Mouse (Mus musculus) layer of hippocampus, adult 18-20 months (tissue): ENCODE results near the gene Ak9. TPM values are rescaled to one million over a fixed set of nuclear protein-coding genes. Genes with fewer than 3 reads are reported as not detected.

ENCODE experiments used
- DNase-seq, 2 experiments: peaks; one replicate each; pipeline ENCODE4 v3.0.0; 2022; ENCODE audit warnings: low spot score in 2 of 2
- total RNA-seq, 2 experiments: library from RNA; stranded (reverse); gene quantifications; 2 replicates each; pipeline ENCODE4 v1.2.3; 2021

Ak9 gene
- total RNA-seq, 2 experiments from 2014 or later = 0.20 to 0.25 TPM

GRCm38 (mm10) chr10:41450780-41451522, 147.2 kb downstream of the Ak9 start:
- no peak for DNase-seq

GRCm38 (mm10) chr10:41451656-41452055, 147.9 kb downstream of the Ak9 start:
- no peak for DNase-seq

GRCm38 (mm10) chr10:41452791-41453190, 149.0 kb downstream of the Ak9 start:
- no peak for DNase-seq

- DNase-seq = no peak
These were observed 156.2 kb downstream of the Ak9 start for GRCm38 (mm10) chr10:41459990-41460389.

- DNase-seq = no peak
These were observed 156.7 kb downstream of the Ak9 start for GRCm38 (mm10) chr10:41460501-41460900.

GRCm38 (mm10) chr10:41461057-41461722, 157.4 kb downstream of the Ak9 start:
- no peak for DNase-seq

- DNase-seq = no peak
These were observed 160.7 kb downstream of the Ak9 start for GRCm38 (mm10) chr10:41464401-41464955.

- no peak for DNase-seq
These were observed 163.5 kb downstream of the Ak9 start for GRCm38 (mm10) chr10:41467325-41467724.

- no peak for DNase-seq
These were observed 166.9 kb downstream of the Ak9 start for GRCm38 (mm10) chr10:41470693-41471092.

GRCm38 (mm10) chr10:41472534-41472933, 168.8 kb downstream of the Ak9 start:
- no peak for DNase-seq

GRCm38 (mm10) chr10:41472962-41473481, 169.2 kb downstream of the Ak9 start:
- no peak for DNase-seq

GRCm38 (mm10) chr10:41473782-41474468, 170.1 kb downstream of the Ak9 start:
- no peak for DNase-seq

- no peak for DNase-seq
These were observed 171.2 kb downstream of the Ak9 start for GRCm38 (mm10) chr10:41474981-41475391.

- peak in 1 of 2 experiments; percentile 39 for DNase-seq
These were observed 172.6 kb downstream of the Ak9 start, which contains the start of gene Mical1 for GRCm38 (mm10) chr10:41476171-41477017. TSS of gene Mical1 (plus strand) at chr10:41476314.

GRCm38 (mm10) chr10:41477018-41477277, 173.2 kb downstream of the Ak9 start:
- no peak for DNase-seq

GRCm38 (mm10) chr10:41477278-41478181, 173.8 kb downstream of the Ak9 start:
- DNase-seq = peak in 1 of 2 experiments; percentile 51

GRCm38 (mm10) chr10:41479961-41480360, 176.2 kb downstream of the Ak9 start:
- DNase-seq = no peak

- DNase-seq = no peak
These were observed 177.4 kb downstream of the Ak9 start for GRCm38 (mm10) chr10:41480938-41481880.

GRCm38 (mm10) chr10:41482446-41482845, 178.7 kb downstream of the Ak9 start:
- no peak for DNase-seq
